Mouse (Mus musculus) lung, embryonic 15.5 days (tissue): ENCODE data around the gene Trim71. TPM values are rescaled to one million over a fixed set of nuclear protein-coding genes. Genes with fewer than 3 reads are reported as not detected.
A peak's percentile ranks its signal among the peaks of the same experiment; 100 is the strongest.
"Not testable (repeated sequence)": the region's sequence is repeated elsewhere in the genome, so short reads cannot be mapped to it uniquely, and the experiment has no call there.

Experiments
- ATAC-seq: fragments of 200-750 bp; cut with Nextera tagmentation; 2 replicates; pipeline ENCODE4 v1.8.0; 2017; ENCODE audit warnings: moderate number of reproducible peaks, borderline replicate concordance; ENCODE audit not compliant: low FRiP score, low TSS enrichment; ENCODE audit errors: extremely low read depth
- H3K27ac ChIP-seq: fragments of 300-500 bp; sonication (generic); 2 replicates; pipeline ENCODE4 v1.5.1; 2015; ENCODE audit warnings: moderate library complexity, mild to moderate bottlenecking, inconsistent platforms
- H3K27me3 ChIP-seq: fragments of 300-500 bp; sonication (generic); 2 replicates; pipeline ENCODE4 v1.6.1; 2015; ENCODE audit warnings: inconsistent platforms
- H3K36me3 ChIP-seq: fragments of 300-500 bp; sonication (generic); 2 replicates; pipeline ENCODE4 v1.6.1; 2015; ENCODE audit warnings: inconsistent platforms
- H3K4me1 ChIP-seq: fragments of 300-500 bp; sonication (generic); 2 replicates; pipeline ENCODE4 v1.6.1; 2015; ENCODE audit warnings: inconsistent platforms
- H3K4me2 ChIP-seq: fragments of 300-500 bp; sonication (generic); 2 replicates; pipeline ENCODE4 v1.6.1; 2015; ENCODE audit warnings: inconsistent platforms, mild to moderate bottlenecking, moderate library complexity
- H3K4me3 ChIP-seq: fragments of 300-500 bp; sonication (generic); 2 replicates; pipeline ENCODE4 v1.5.1; 2015; ENCODE audit warnings: mild to moderate bottlenecking, inconsistent platforms
- H3K9ac ChIP-seq: fragments of 300-500 bp; sonication (generic); 2 replicates; pipeline ENCODE4 v1.6.1; 2015; ENCODE audit warnings: inconsistent platforms
- H3K9me3 ChIP-seq: fragments of 300-500 bp; sonication (generic); 2 replicates; pipeline ENCODE4 v1.6.1; 2016; ENCODE audit warnings: inconsistent platforms
- WGBS: fragments of 180-500 bp; shearing (Covaris S2); methylation state at CpG from one replicate; pipeline ENCODE4 v1.1.7; 2015; 5-methylcytosine and 5-hydroxymethylcytosine counted together
- polyA plus RNA-seq: library from polyadenylated mRNA; unstranded; fragments of >200 nt; fragmentation: Nextera tagmentation; extraction: Ambion mirVana; gene quantifications from 2 replicates; pipeline ENCODE4 v1.2.1, GENCODE M21; 2015

Trim71 gene
- polyA plus RNA-seq, 1 experiment from 2014 or later: 1.2 TPM

GRCm38 (mm10) chr9:114520529-114520928 lies 43.6 kb downstream of the Trim71 start:
- H3K4me2 ChIP-seq, H3K27me3 ChIP-seq, H3K27ac ChIP-seq, H3K9me3 ChIP-seq, H3K4me3 ChIP-seq, ATAC-seq, H3K9ac ChIP-seq, H3K36me3 ChIP-seq: not testable (repeated sequence)
- peaks cover 13% of the 10 kb centered on the region for H3K4me1 ChIP-seq
- WGBS: 57% methylated on average over 4 of the region's 4 CpGs

GRCm38 (mm10) chr9:114518812-114519477 lies 45.2 kb downstream of the Trim71 start:
- Histone ChIP-seq H3K27me3 (no peaks in the 10 kb centered on the region), H3K4me2 (no peak overlapping the region), H3K27ac (no peak overlapping the region), H3K9me3 (0 out of 2 replicates have a peak, but pooled peaks cover under 1% of the 10 kb centered on the region), H3K9ac (no peak overlapping the region), H3K4me3 (no peak overlapping the region), H3K36me3 (peaks cover 8% of the 10 kb centered on the region), H3K4me1 (peaks cover 16% of the 10 kb centered on the region)
- ATAC-seq: no peak
- WGBS: 67% methylated on average over 9 of the region's 9 CpGs

- ATAC-seq: no peak
Measured at GRCm38 (mm10) chr9:114517924-114518497, 46.2 kb downstream of the Trim71 start.

GRCm38 (mm10) chr9:114515364-114515763 lies 48.8 kb downstream of the Trim71 start, which contains the start of gene C130032M10Rik:
TSS of gene C130032M10Rik (plus strand) at chr9:114515697.
- Histone ChIP-seq H3K27ac (peak within 1 kb of the TSS; percentile 39; the same call in 1 of the 2 replicates), H3K4me2 (no peak within 1 kb of the TSS), H3K9me3 (peaks cover 18% of the 10 kb centered on the region), H3K4me3 (no peak within 1 kb of the TSS), H3K27me3 (no peaks in the 10 kb centered on the region), H3K4me1 (peaks cover 16% of the 10 kb centered on the region), H3K9ac (no peak within 1 kb of the TSS), H3K36me3 (peaks cover 40% of the 10 kb centered on the region)
- ATAC-seq: no peak
- 62% methylated on average over 11 of the region's 11 CpGs for WGBS

More at GRCm38 (mm10) chr9:114517924-114518497, 46.2 kb downstream of the Trim71 start:
- Histone ChIP-seq H3K9me3 (peaks cover 10% of the 10 kb centered on the region), H3K4me2 (no peak overlapping the region), H3K9ac (no peak overlapping the region), H3K27me3 (no peaks in the 10 kb centered on the region), H3K36me3 (peaks cover 17% of the 10 kb centered on the region), H3K4me1 (peaks cover 16% of the 10 kb centered on the region), H3K4me3 (no peak overlapping the region), H3K27ac (no peak overlapping the region)
- WGBS: 74% methylated on average over 13 of the region's 13 CpGs

GRCm38 (mm10) chr9:114512831-114513230 lies 51.3 kb downstream of the Trim71 start:
- no peak overlapping the region for H3K27ac ChIP-seq
- peaks cover 18% of the 10 kb centered on the region for H3K9me3 ChIP-seq
- H3K27me3 ChIP-seq: no peaks in the 10 kb centered on the region
- H3K4me2 ChIP-seq: no peak overlapping the region
- peaks cover 47% of the 10 kb centered on the region for H3K36me3 ChIP-seq
- peaks cover 9% of the 10 kb centered on the region for H3K4me1 ChIP-seq
- 98% methylated on average over 21 of the region's 21 CpGs for WGBS
- no peak for ATAC-seq
- H3K9ac ChIP-seq: no peak overlapping the region
- no peak overlapping the region for H3K4me3 ChIP-seq

GRCm38 (mm10) chr9:114509785-114510184 lies 54.4 kb downstream of the Trim71 start:
- Histone ChIP-seq H3K36me3 (peaks cover 47% of the 10 kb centered on the region), H3K4me3 (no peak overlapping the region), H3K9me3 (peaks cover 18% of the 10 kb centered on the region), H3K4me2 (no peak overlapping the region), H3K9ac (no peak overlapping the region), H3K27ac (no peak overlapping the region), H3K27me3 (no peaks in the 10 kb centered on the region), H3K4me1 (no peaks in the 10 kb centered on the region)
- WGBS: 94% methylated on average over 9 of the region's 9 CpGs
- ATAC-seq: no peak

- Histone ChIP-seq H3K4me2 (no peak overlapping the region), H3K27ac (no peak overlapping the region), H3K9me3 (peaks cover 3% of the 10 kb centered on the region; the same call in 1 of the 2 replicates), H3K27me3 (no peaks in the 10 kb centered on the region), H3K9ac (no peak overlapping the region), H3K4me1 (no peaks in the 10 kb centered on the region), H3K36me3 (peaks cover 24% of the 10 kb centered on the region), H3K4me3 (no peak overlapping the region)
- 84% methylated on average over 9 of the region's 9 CpGs for WGBS
- ATAC-seq: no peak
Measured at GRCm38 (mm10) chr9:114507421-114507820, 56.7 kb downstream of the Trim71 start.

GRCm38 (mm10) chr9:114506564-114506963 lies 57.6 kb downstream of the Trim71 start:
- no peak for ATAC-seq
- no peaks in the 10 kb centered on the region; the same call in 1 of the 2 replicates for H3K9me3 ChIP-seq
- WGBS: 64% methylated on average over 4 of the region's 4 CpGs

GRCm38 (mm10) chr9:114504816-114505215 lies 59.4 kb downstream of the Trim71 start, which contains the start of gene Ccr4:
TSS of gene Ccr4 (minus strand) at chr9:114504916.
- no peak within 1 kb of the TSS for H3K4me3 ChIP-seq
- no peaks in the 10 kb centered on the region for H3K9me3 ChIP-seq
- 83% methylated on average over 9 of the region's 9 CpGs for WGBS
- H3K9ac ChIP-seq: no peak within 1 kb of the TSS
- H3K36me3 ChIP-seq: peaks cover 2% of the 10 kb centered on the region
- H3K4me1 ChIP-seq: no peaks in the 10 kb centered on the region
- no peaks in the 10 kb centered on the region for H3K27me3 ChIP-seq
- no peak within 1 kb of the TSS for H3K4me2 ChIP-seq
- no peak for ATAC-seq
- no peak within 1 kb of the TSS for H3K27ac ChIP-seq

More at GRCm38 (mm10) chr9:114506564-114506963, 57.6 kb downstream of the Trim71 start:
- Histone ChIP-seq H3K27ac (no peak overlapping the region), H3K4me2 (no peak overlapping the region), H3K4me1 (no peaks in the 10 kb centered on the region), H3K4me3 (no peak overlapping the region), H3K27me3 (no peaks in the 10 kb centered on the region), H3K36me3 (peaks cover 17% of the 10 kb centered on the region), H3K9ac (no peak overlapping the region)

GRCm38 (mm10) chr9:114502711-114503427 lies 61.3 kb downstream of the Trim71 start:
- no peaks in the 10 kb centered on the region for H3K27me3 ChIP-seq
- no peak overlapping the region for H3K4me3 ChIP-seq
- no peak overlapping the region for H3K27ac ChIP-seq
- no peaks in the 10 kb centered on the region for H3K4me1 ChIP-seq
- no peak overlapping the region for H3K4me2 ChIP-seq
- no peaks in the 10 kb centered on the region for H3K36me3 ChIP-seq
- ATAC-seq: no peak
- H3K9me3 ChIP-seq: no peaks in the 10 kb centered on the region
- 61% methylated on average over 15 of the region's 15 CpGs for WGBS
- no peak overlapping the region for H3K9ac ChIP-seq

GRCm38 (mm10) chr9:114501913-114502312 lies 62.3 kb downstream of the Trim71 start:
- Histone ChIP-seq H3K9me3 (no peaks in the 10 kb centered on the region), H3K4me1 (no peaks in the 10 kb centered on the region), H3K4me3 (no peak overlapping the region), H3K4me2 (no peak overlapping the region), H3K27ac (no peak overlapping the region), H3K9ac (no peak overlapping the region), H3K27me3 (no peaks in the 10 kb centered on the region), H3K36me3 (no peaks in the 10 kb centered on the region)
- WGBS: 95% methylated on average over 11 of the region's 11 CpGs
- no peak for ATAC-seq

- no peak overlapping the region for H3K4me3 ChIP-seq
Measured at GRCm38 (mm10) chr9:114501111-114501510, 63.1 kb downstream of the Trim71 start.

More at GRCm38 (mm10) chr9:114501111-114501510, 63.1 kb downstream of the Trim71 start:
- H3K4me2 ChIP-seq: no peak overlapping the region
- no peak overlapping the region for H3K27ac ChIP-seq
- no peaks in the 10 kb centered on the region for H3K9me3 ChIP-seq
- no peaks in the 10 kb centered on the region for H3K4me1 ChIP-seq
- 85% methylated on average over 7 of the region's 7 CpGs for WGBS
- H3K36me3 ChIP-seq: no peaks in the 10 kb centered on the region
- no peak for ATAC-seq
- no peaks in the 10 kb centered on the region for H3K27me3 ChIP-seq
- no peak overlapping the region for H3K9ac ChIP-seq
